Mouse (Mus musculus) small intestine, adult 2 months (tissue): ENCODE data around the gene Ang.

Experiments
- CTCF ChIP-seq: fragments of 200-500 bp; IDR thresholded peaks from 2 replicates; pipeline ENCODE4 v1.5.1; 2012; ENCODE audit warnings: low read depth, mild to moderate bottlenecking, control low read depth, inconsistent platforms, low read length, moderate library complexity, mixed read lengths; ENCODE audit not compliant: insufficient replicate concordance, insufficient read length; ENCODE audit errors: extremely low read depth
- POLR2A ChIP-seq: fragments of 200-500 bp; IDR thresholded peaks from 2 replicates; pipeline ENCODE4 v1.6.1; 2012; ENCODE audit warnings: low read depth, mild to moderate bottlenecking, control low read depth, inconsistent platforms, low read length, moderate library complexity

DNA sequence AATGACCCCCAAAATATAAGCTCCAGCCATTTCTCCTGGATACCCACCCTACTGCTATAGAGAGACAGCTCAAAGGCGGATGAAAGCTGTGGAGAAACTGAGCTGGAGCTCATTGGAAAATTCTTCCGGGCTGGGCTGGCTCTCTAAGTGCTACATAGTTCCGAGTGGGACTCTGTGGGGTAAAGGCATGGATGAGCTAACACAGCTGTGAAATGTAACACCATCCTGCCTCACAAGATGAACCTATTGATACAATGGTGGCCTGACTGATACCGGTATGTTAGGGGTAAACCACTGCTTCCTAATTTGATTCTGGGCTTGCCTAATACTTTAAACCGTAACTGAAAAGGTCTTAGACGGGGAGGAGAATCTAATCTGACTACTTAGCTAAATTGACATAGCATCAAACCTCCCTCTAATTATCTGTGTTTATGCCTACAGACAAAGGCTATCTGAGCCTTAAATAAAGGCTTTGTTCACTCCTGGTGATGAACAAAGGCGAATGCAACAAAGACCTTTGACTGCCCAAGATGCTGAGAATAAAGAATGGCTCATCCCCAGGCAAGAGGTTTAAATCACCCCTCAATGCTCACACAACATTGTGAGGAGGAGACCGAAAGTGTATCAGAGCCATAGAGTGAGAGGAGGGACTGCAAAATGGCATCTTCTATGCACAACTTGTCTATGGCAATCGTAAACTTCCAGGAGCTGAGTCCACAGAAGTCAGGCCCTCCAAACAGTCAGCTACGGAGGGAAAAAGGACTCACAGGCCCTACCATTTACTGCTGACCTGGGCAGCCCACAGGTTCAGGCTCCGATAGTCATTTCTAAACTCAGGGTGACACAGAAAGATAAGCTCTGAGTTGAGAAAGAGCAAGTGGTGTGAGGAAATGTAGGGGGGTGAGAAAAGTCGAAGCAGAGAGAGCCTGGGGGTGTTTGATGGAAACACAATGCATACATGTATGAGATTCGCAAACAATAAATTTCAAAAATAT, 36.4 kb upstream of the Ang start:
- TF ChIP-seq CTCF: no peak
- no peak for TF ChIP-seq POLR2A
